Mouse (Mus musculus) testis, postnatal 10 days (tissue): Measurements from ENCODE around the gene Bcap31.

Source experiments
- DNase-seq: peaks from one replicate; pipeline ENCODE4 v3.0.0; 2021; ENCODE audit warnings: low spot score

Bcap31 gene

DNA sequence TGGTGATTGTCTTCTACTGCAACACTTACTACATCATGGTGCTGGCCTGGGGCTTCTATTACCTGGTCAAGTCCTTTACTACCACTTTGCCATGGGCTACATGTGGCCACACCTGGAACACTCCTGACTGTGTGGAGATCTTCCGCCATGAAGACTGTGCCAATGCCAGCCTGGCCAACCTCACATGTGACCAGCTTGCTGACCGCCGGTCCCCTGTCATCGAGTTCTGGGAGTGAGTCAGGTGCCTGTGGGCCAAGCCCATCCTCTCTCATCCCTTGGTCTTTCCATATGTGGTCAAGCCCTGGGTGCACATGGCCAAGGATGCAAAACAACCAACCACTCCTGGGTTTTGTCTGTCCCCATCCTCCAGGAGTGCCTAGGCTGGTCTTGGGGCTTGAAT is 39.3 kb downstream of the Bcap31 start:
- no peak for DNase-seq

DNA sequence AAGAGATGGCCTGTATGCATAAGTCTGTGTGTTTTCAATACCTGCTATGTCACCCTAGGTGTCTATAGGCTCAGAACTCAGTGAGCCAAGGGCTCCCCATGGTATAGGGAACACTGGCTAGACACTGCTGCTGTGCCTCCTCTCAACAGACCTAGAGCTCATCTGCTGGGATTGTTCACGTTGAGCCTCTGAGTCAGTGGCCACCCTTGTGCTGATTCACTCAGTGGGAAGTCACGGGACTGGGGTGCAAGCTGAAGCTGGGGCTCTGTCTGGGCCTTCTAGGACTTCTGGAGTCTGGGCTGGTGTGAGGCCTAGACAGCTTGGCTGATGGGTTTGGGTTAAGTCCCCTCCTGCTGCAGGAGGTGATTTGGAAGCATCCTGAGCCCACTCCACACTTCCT is 40.7 kb downstream of the Bcap31 start:
- no peak for DNase-seq

DNA sequence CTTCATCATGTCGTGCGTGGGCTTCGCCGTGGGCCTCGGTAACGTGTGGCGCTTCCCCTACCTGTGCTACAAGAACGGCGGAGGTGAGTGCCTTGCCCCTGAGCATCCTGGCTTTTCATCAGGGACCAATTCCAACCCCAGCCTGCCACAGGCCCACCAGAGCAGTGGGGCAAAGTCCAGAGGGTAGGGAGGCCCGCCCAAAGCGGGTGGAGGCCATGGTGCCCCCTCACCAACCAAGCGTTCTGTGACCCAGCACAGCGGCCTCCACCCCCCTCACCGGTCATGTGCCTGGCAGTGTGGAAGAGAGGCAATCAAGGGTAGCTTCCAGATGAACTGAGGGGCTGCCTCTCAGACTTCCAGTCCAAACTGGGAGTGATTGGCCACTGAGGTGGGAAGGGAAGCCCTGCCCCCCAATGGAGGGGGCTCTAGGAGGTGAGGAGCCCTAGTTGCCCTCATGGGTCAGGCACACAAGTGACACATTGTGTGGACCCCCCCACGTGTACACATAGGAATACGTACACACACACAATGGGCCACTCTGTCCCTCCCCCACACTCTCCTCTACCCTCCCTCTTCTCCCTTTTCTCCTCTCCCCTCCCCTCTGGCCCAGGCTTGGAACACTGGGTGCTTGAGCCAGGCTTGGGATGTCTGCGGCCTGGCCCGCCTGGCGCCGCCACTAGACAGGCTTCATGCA is 41.9 kb downstream of the Bcap31 start:
- peak; percentile 48 for DNase-seq

DNA sequence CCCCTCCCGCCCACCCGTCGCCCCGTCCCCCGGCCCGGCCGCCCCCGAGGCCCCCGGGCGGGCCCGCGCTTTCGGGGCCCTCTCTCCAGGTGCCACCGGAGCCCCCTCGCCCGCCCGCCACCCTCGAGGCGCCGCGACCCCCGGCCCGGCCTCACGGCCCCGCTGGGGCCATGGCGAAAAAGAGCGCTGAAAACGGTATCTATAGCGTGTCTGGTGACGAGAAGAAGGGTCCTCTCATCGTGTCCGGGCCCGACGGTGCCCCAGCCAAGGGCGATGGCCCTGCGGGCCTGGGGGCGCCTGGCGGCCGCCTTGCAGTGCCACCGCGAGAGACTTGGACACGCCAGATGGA is 42.4 kb downstream of the Bcap31 start:
- no peak for DNase-seq

DNA sequence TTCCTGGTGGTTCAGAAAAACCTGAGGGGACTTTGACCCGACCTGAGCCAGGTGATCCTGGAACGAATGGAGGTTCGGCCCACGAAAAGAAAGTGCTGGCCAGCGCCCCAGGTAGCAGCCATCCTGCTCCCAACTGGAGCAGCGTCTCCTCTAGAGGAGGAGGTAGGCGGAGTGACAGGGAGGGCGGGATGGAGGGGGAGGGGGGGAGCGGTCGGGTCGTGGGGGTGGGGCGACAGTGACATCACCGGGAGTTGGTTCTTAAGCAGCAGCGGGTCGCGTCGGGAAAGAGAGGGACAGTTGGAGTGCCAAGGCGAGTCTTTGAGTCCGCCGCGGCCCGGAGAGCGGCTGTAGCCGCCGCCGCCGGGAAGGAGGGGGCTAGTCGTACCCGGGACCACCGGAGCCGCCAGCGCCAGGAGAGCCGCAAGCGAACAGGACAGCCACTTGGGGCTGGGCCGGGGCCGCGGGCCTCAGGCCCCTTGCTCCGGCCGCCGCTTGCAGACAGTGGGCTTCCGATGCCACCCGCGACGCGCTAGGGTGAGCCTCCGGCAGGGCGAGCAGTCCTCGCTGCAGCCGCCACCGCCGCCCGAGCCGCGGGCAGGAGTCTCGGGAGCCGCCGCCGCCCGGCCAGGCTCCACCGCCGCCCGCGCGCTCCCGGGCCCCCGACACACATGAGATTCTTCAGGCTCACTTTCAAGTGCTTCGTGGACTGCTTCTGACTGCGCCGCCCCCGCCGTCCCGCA is 42.9 kb downstream of the Bcap31 start, which contains the start of gene Slc6a8:
TSS of gene Slc6a8 (plus strand) at position 272 of the 740 bp plus-strand sequence.
- DNase-seq: peak; percentile 72

DNA sequence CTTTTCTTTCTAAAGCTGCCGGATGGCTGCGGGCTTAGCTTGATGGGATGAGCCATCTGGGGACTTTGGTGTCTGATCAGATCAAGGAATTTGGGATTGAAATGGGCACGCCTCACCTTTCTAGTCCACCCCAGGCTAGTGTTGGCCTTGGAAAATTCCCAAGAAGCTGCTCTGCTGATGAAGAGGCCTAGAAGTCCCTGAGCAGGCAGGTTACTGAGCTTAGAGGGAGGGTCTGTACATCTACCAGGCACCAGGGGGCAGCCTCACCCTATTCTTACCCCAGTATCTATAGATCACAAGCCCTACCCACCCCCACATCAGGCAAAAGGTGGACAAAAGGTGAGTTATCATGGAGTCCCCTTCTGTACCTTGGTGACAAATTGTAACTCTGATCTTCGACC is 43.9 kb downstream of the Bcap31 start:
- DNase-seq: peak; percentile 61

DNA sequence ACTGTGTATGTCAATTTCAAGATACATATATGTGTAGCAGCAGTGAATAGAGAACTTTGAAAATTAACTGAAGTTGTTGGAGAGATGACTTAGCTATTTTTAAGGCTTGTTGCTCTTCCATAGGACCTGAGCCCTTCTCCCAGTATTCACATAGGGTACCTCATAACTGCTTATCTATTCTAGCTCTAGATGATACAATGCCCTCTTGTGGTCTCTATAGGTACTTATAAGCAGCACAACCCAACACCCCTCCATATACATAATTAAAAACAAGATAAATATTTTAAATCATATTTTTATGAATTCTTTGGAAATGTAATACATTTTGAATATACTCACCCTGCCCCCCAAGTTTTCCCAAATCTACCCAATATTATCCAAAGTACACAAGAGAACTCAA is 52.8 kb downstream of the Bcap31 start:
- no peak for DNase-seq

DNA sequence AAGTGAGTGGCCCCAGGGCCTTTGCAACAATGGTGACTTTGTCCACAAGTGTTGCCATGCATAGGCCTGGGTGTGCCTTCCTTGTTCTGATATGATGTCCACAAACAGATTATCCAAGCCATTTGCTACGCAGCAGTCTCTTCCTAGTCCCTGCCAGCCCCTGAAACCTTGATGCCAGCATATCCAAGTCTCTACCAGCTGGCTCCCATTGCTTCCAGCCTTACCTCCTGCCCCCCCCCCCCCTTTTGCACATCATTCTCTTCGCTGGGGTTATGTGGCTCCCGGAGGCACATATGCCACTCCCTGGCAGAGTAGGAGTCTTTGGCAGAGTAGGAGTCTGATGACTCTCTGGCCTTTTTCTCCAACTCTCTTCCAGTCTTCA is 55.7 kb downstream of the Bcap31 start:
- DNase-seq: no peak

DNA sequence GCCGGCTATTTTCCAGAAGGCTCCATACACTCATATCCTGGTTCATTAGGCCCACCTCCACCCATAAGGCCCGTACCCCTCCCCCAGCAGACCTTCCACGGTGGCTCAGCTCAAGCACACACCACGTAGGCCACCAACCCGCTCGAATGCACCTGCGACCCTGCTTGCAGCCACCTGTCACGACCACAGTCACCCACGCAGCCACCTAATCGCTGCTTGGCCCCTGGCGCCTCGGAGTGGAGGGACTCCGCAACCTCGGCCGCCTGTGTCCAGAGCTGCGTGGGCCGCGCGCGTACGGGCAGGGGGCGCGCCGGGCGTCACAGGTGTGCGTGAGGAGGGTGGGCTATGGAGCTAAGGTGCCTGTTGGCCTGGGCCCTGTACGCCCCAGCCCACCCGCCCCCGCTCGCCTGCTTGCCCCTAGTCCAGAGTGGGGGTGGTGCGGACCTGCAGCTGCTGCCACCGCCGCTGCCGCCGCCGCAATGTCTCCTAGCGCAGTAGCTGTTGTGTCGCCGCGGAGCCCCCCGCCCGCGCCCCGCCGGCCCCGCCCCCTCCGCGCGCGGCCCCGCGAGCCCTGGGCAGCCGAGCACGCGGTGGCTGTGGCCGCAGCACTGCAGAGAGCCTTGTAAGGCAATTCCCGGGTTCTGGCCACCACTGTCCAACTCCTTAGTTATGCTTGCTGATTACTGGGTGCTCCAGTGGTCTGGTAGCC is 56.2 kb downstream of the Bcap31 start, which contains the start of gene Pnck:
TSS of gene Pnck (minus strand) at position 543 of the 709 bp plus-strand sequence.
- peak; percentile 41 for DNase-seq

DNA sequence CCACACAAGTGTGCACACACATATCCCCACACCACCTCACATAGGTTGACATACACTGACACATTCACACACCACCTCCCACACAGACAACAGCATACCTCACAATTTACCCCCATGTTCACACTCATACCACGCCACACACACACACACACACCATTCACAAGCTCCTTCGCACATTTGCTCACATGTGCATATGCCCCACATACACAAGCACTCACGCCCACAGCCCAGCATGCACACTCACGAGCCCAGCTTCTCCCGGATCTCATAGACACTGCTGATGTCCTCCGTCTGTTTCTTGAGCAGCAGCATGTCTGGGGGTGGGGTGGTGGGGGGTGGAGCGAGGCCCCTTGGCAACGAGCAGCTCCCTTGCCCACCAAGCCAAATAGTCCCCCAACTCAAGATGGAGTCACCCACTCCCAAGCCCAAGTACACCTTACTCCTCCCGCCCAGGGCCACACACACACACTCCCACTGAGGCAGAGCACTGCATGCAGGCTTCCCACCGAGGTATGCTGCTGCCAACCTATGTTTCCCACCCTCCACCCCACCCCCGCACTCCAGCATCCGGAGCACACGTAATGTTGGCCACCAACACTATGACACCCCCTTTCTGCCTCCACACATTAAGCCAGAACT is 56.9 kb downstream of the Bcap31 start:
- DNase-seq: no peak

DNA sequence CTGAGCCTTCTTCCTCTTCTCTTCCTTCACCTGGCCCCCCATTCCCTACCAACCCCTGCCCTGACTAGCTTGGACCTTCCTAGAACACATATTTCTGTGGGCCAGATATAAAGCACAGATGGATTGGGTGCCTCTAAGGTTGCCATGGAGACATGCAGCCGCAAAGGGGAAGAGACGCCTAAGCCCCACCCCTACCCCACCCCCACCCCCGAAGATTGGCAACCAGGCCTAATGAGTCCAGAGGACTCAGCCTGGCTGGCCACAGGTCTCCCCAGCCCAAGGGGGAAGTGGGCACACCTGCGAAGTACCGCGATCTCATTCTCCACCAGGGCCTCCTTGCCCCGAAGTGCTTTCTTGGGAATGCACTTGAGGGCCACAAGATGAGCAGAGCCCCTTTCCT is 57.6 kb downstream of the Bcap31 start:
- no peak for DNase-seq

DNA sequence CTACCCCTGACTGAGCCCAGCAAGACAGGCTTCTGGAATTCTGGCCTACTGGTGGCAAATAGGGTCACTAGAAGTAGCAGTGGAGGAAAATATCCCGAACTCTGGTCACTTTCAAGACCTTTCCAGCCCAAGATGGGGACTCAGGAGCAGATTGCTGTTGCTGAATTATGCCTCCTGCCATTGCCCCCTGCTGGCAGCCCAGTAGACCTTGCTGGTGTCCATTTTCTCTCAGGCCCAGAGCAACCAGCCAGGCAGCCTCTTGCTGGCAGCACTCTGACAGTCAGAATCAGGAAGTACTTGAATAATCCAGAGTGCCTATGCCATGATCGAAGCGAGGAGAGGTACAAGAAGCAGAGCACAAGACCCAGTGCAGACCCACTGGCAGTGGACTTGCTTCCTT is 60.4 kb downstream of the Bcap31 start:
- peak; percentile 57 for DNase-seq

DNA sequence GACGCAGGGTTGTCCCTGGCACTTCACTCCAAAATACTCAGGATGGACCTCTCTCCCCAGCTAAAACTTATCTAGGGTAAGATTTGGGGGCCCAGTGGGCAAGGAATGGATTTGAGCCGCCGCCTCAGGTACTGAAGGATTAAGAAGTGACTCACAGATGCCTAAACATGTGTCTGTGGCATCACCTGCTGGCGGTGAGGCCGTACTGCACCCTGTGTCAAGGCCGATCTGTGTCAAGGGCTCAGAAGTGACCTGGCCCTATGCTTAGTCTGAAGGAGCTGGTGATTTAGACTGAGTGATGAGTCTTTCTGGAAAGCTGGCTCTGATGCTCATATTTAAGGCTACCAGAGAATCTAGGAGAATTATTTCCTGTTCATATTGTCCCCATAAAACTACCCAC is 61.8 kb downstream of the Bcap31 start:
- peak; percentile 80 for DNase-seq

DNA sequence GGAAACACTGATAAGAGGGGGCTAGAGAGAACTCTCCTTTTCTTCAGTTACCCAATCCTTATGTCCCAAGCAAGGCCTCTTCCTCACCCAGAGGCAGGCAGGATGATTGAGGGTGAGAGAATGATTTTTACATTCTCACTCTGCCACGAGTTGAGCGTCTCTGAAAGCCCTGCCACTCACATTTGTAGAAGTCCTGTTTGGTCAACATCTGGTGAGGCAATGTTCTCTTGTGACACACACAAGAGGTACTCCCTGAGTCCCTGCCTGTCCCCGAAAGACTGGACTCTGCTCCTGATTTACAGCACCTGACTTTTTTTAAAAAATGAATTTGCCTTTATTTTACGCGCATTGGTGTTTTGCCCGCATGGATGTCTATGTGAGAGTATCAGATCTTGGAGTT is 62.6 kb downstream of the Bcap31 start:
- DNase-seq: no peak

DNA sequence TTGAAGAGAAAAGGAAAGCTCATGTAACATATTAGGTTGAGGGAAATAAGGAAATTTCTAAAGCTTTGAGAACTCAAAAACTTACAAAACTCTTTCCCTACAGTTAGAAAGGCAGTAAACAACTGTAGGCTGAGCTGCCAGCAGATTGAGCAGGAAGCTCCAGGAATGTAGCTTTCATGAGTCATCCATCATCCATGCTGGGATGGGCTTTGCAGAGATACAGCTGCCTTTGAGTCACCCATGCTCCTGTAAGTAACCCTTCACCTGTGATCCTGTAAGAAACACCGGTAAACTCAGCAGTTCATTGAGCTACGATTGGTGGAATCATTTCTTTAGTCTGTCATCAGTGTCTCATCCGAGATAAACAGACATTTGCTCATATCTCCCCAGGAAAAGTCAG is 65.1 kb downstream of the Bcap31 start:
- no peak for DNase-seq

DNA sequence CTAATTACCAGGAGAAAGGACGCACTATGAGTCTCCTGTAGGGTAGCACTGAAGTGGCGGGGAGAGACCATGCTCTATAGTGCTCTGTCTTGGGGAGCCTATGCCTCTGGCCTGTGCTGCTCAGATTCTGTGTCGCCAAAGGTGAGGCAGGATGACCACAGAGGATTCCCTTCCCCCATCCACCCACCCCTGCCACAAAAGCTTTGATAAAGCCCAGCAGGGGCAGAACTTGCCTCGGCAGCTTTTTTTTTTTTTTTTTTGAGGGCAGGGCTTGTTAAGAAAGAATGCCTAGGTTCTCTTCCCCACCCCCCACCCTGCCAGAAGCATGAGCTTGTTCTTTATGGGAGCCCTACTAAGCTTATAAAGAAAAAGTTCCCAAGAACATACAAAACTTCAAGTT is 70.9 kb downstream of the Bcap31 start:
- no peak for DNase-seq

DNA sequence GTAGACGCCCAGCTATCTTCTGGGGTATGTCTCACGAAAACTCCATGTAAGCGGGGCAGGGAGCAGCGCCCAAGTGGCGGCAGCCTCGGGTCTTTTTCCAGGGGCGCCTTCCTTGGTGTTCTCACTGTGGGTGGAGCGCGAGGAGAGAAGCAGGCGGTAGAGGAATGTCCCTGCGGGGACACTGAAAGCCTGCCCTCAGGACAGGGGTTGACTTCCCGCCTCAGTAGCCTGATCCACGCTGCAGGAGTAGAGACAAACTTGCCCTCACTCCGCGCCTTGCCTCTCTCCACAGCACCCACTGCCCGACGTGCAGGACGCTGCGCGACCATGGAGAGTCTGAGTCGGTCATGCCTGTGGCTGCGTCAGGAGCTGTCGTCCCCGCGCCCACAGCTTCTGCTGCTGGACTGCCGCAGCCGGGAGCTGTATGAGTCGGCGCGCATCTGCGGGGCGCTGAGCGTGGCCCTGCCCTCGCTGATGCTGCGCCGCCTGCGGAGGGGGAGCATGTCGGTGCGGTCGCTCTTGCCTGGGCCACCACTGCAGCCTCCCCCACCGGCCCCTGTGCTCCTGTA is 76.0 kb downstream of the Bcap31 start:
- DNase-seq: peak; percentile 39

DNA sequence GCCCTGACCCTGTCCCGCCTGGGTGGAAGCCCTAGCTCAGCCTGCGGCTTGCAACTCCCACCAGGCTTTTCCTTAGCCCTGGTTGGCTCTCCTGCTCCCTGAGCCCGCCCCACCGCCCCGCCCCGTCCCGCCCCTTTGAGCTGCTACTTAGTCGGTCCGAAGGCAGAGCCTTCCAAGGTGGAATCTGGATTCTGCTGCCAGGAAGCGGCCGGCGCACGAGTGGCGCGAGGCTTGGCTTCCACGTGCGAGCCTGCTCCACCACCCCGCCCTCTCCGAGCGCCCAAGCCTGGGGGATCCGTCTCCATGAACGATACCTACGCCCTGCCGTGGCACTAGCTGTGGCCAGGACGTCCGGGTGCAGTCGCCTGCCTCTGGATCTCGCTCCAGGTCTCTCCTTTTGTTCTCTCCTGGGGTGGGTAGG is 76.7 kb downstream of the Bcap31 start, which contains the start of gene Dusp9:
TSS of gene Dusp9 (plus strand) at position 165 of the 421 bp plus-strand sequence.
- peak; percentile 59 for DNase-seq

DNA sequence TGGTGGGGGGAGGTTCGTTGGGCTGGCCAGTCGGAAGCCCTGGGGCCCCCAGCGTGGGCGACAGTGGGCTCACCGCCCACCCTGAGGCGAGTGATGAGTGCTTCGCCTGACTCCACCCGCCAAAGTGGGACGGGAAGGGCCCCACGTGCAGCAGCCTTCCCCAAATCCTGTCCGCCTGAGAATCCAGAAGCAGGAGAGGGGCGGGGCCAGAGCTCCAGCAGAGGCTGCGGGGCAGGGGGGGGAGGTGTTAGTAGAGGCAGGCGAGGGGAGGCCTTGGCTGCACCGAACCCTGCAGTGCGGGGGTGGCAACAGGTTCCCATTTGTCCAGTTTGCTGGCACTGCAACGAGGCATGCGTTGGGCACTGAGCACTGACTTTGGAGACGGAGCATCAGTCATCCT is 78.6 kb downstream of the Bcap31 start:
- peak; percentile 52 for DNase-seq
